Mouse (Mus musculus) 416B (cell line): ENCODE results near the gene Hist1h2ah.

ENCODE experiments used
- DNase-seq: peaks from one replicate; pipeline ENCODE4 v3.0.0; 2011; ENCODE audit warnings: low read depth

The Hist1h2ah gene

GRCm38 (mm10) chr13:22039364-22039763, 4.0 kb upstream of the Hist1h2ah start:
- no peak for DNase-seq

- peak; percentile 47 for DNase-seq
Measured at GRCm38 (mm10) chr13:22037415-22037814, 2.0 kb upstream of the Hist1h2ah start.

- DNase-seq, result no peak
Measured at GRCm38 (mm10) chr13:22036986-22037385, 1.6 kb upstream of the Hist1h2ah start.

- DNase-seq, result peak; percentile 90
Measured at GRCm38 (mm10) chr13:22036149-22036956, 985 bp upstream of the Hist1h2ah start.

- peak; percentile 89 for DNase-seq
Measured at GRCm38 (mm10) chr13:22034443-22035266, 713 bp downstream of the Hist1h2ah start.

- DNase-seq, result peak; percentile 82
Measured at GRCm38 (mm10) chr13:22033741-22034442, 1.5 kb downstream of the Hist1h2ah start.

GRCm38 (mm10) chr13:22030493-22030892, 4.9 kb downstream of the Hist1h2ah start:
- DNase-seq, result peak; percentile 79

- DNase-seq, result peak; percentile 89
Measured at GRCm38 (mm10) chr13:22029928-22030327, 5.4 kb downstream of the Hist1h2ah start.

- peak; percentile 98 for DNase-seq
Measured at GRCm38 (mm10) chr13:22028673-22029460, 6.5 kb downstream of the Hist1h2ah start.

GRCm38 (mm10) chr13:22026058-22027031, 9.0 kb downstream of the Hist1h2ah start:
- DNase-seq, result peak; percentile 90

- peak; percentile 97 for DNase-seq
Measured at GRCm38 (mm10) chr13:22022241-22022640, 13.1 kb downstream of the Hist1h2ah start.

GRCm38 (mm10) chr13:22021581-22021980, 13.8 kb downstream of the Hist1h2ah start:
- peak; percentile 74 for DNase-seq

- DNase-seq, result peak; percentile 88
Measured at GRCm38 (mm10) chr13:22020901-22021339, 14.4 kb downstream of the Hist1h2ah start.

- DNase-seq, result no peak
Measured at GRCm38 (mm10) chr13:22019934-22020835, 15.2 kb downstream of the Hist1h2ah start.

- peak; percentile 95 for DNase-seq
Measured at GRCm38 (mm10) chr13:22015479-22016450, 19.6 kb downstream of the Hist1h2ah start.

GRCm38 (mm10) chr13:22014411-22014845, 20.9 kb downstream of the Hist1h2ah start:
- DNase-seq, result no peak

GRCm38 (mm10) chr13:22013716-22014115, 21.7 kb downstream of the Hist1h2ah start:
- no peak for DNase-seq

GRCm38 (mm10) chr13:22009642-22010041, 25.7 kb downstream of the Hist1h2ah start, which contains the start of gene Prss16:
Prss16 (minus strand) TSS chr13:22009742.
- no peak for DNase-seq
